Mouse (Mus musculus) cerebellum, adult 2 months (tissue): ENCODE results near the gene Sorcs1. TPM values are rescaled to one million over a fixed set of nuclear protein-coding genes. Genes with fewer than 3 reads are reported as not detected.

ENCODE experiments used
- DNase-seq, 2 experiments: peaks; one replicate each; pipeline ENCODE4 v3.0.0; 2021
- H3K27ac ChIP-seq: fragments of 200-500 bp; 2 replicates; pipeline ENCODE4 v1.5.1; 2012; ENCODE audit warnings: low read length, control low read depth, inconsistent platforms; ENCODE audit not compliant: insufficient read depth
- H3K27me3 ChIP-seq: fragments of 200-500 bp; 2 replicates; pipeline ENCODE4 v1.6.1; 2012; ENCODE audit warnings: inconsistent platforms, mild to moderate bottlenecking, low read length, moderate library complexity; ENCODE audit not compliant: control insufficient read depth, insufficient read depth
- H3K4me1 ChIP-seq: fragments of 200-500 bp; 2 replicates; pipeline ENCODE4 v1.6.1; 2011; ENCODE audit warnings: low read length; ENCODE audit not compliant: control insufficient read depth, insufficient read depth
- H3K4me3 ChIP-seq: fragments of 200-500 bp; replicated peaks from 2 replicates; pipeline ENCODE3; 2011; ENCODE audit warnings: mild to moderate bottlenecking, low read depth, low read length, control low read depth; ENCODE audit not compliant: insufficient read depth
- CTCF ChIP-seq: fragments of 200-500 bp; IDR thresholded peaks from 2 replicates; pipeline ENCODE4 v1.5.1; 2011; ENCODE audit warnings: low read depth, mild to moderate bottlenecking, control low read depth, low read length, moderate library complexity, borderline replicate concordance; ENCODE audit not compliant: insufficient read depth
- POLR2A ChIP-seq: fragments of 200-500 bp; IDR thresholded peaks from 2 replicates; pipeline ENCODE4 v1.6.1; 2011; ENCODE audit warnings: low read length, control low read depth, borderline replicate concordance; ENCODE audit not compliant: insufficient read depth
- WGBS: fragments of 180-500 bp; shearing (Covaris S2); methylation state at CpG from one replicate; pipeline ENCODE4 v1.1.7; 2018; 5-methylcytosine and 5-hydroxymethylcytosine counted together
- polyA plus RNA-seq: library from polyadenylated mRNA; depleted of rRNA; stranded (reverse); fragments of >200 nt; gene quantifications from 2 replicates; pipeline ENCODE4 v1.2.3, GENCODE M21; 2012

Sorcs1 gene
- polyA plus RNA-seq, 1 experiment: 11.0 TPM

- Histone ChIP-seq H3K4me1 (no peaks in the 10 kb centered on the region), H3K27me3 (no peaks in the 10 kb centered on the region), H3K27ac (no peak overlapping the region), H3K4me3 (no peak overlapping the region)
- TF ChIP-seq POLR2A (no peak), CTCF (no peak)
- no peak for DNase-seq
- WGBS: 84% methylated on average over 3 of the region's 3 CpGs
Measured at GRCm38 (mm10) chr19:50527835-50528234, 150.6 kb downstream of the Sorcs1 start.

DNA sequence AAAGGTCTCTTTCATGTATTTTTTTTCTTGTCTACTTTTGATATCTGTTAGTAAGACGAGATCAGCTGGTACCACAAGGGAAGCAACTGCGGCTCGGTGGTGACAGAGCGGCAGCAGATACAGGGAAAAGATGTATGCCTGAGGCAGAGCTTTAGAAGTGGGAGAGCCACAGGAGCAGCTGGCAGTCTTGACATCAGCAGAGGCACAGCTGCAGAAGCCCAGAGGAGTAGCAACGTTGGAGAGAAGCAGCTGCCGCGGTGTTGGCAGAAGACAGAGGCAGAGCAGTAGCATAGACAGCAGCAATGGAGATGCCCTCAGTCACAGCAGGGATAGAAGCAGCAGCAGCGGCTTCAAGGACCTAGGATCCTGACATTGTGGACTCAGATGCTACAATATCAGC, 152.4 kb downstream of the Sorcs1 start:
- WGBS: 74% methylated on average over 8 of the region's 8 CpGs
- no peak overlapping the region for H3K4me3 ChIP-seq
- H3K27ac ChIP-seq: no peak overlapping the region
- no peaks in the 10 kb centered on the region for H3K27me3 ChIP-seq
- no peak for DNase-seq
- H3K4me1 ChIP-seq: no peaks in the 10 kb centered on the region
- TF ChIP-seq POLR2A (no peak), CTCF (no peak)

- no peaks in the 10 kb centered on the region for H3K4me1 ChIP-seq
- no peak for TF ChIP-seq CTCF
- TF ChIP-seq POLR2A: no peak
Measured at GRCm38 (mm10) chr19:50521943-50522342, 156.5 kb downstream of the Sorcs1 start.

GRCm38 (mm10) chr19:50515059-50515673, 163.3 kb downstream of the Sorcs1 start:
- no peak for DNase-seq
- WGBS: 50% methylated on average over 10 of the region's 10 CpGs
- TF ChIP-seq CTCF (no peak), POLR2A (no peak)

More at GRCm38 (mm10) chr19:50521943-50522342, 156.5 kb downstream of the Sorcs1 start:
- DNase-seq: no peak
- WGBS: 62% methylated on average over 4 of the region's 4 CpGs
- Histone ChIP-seq H3K4me3 (no peak overlapping the region), H3K27me3 (no peaks in the 10 kb centered on the region), H3K27ac (no peak overlapping the region)

DNA sequence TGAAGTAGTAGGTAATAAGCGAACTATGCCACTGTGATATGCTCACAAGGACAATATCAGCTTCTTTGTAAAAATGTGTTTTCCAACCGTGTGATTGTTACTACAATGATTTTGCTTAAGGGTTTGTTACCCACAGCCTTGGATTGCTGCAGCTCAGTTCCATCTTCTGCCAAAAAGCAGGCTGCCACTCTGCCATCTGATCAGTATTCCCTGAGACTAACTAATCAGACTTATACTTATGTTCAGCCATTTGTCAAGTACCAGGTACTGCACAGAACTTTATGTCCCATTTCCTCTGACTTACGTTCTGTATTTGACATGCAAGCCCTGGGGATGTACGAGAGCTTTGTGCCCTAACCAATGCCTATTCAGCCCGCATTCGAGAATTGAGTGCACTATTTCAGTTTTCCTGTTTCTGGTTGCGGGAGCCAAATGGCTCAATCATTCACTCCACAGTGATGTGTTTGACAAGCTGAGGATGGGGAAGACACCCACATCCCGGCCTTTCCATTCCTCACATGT, 164.1 kb downstream of the Sorcs1 start:
- no peaks in the 10 kb centered on the region for H3K27me3 ChIP-seq
- H3K27ac ChIP-seq: no peak overlapping the region
- no peaks in the 10 kb centered on the region for H3K4me1 ChIP-seq
- H3K4me3 ChIP-seq: no peak overlapping the region
- TF ChIP-seq CTCF (no peak), POLR2A (no peak)
- no peak for DNase-seq
- 59% methylated on average over 8 of the region's 8 CpGs for WGBS

More at GRCm38 (mm10) chr19:50515059-50515673, 163.3 kb downstream of the Sorcs1 start:
- no peaks in the 10 kb centered on the region for H3K4me1 ChIP-seq
- H3K27me3 ChIP-seq: no peaks in the 10 kb centered on the region
- H3K27ac ChIP-seq: no peak overlapping the region
- H3K4me3 ChIP-seq: no peak overlapping the region

DNA sequence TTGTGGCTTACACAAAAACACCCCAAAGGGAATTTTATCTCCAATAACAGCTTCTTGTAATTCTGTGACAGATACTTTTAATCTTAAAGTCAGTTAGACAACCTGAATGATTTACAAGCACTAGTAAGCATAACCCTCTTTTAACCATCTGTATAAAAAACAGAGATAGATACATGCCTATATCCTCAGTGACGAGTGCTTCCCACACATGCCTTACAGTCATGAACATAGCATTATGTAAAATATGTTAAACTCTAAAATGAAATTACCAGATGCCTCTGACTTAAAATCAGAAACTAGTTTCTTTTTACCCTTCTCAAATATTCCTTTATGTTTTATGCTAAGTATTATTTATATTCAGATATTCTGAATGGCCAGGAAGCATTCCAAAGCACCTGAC, 175.6 kb downstream of the Sorcs1 start:
- H3K4me1 ChIP-seq: no peaks in the 10 kb centered on the region
- no peaks in the 10 kb centered on the region for H3K27me3 ChIP-seq
- no peak overlapping the region for H3K4me3 ChIP-seq
- WGBS: 95% methylated on average over 1 of the region's 1 CpGs
- no peak overlapping the region for H3K27ac ChIP-seq
- no peak for DNase-seq
- no peak for TF ChIP-seq CTCF
- no peak for TF ChIP-seq POLR2A

GRCm38 (mm10) chr19:50491121-50491520, 187.3 kb downstream of the Sorcs1 start:
- H3K27me3 ChIP-seq: no peaks in the 10 kb centered on the region; the same call in 1 of the 2 replicates
- 95% methylated on average over 3 of the region's 3 CpGs for WGBS
- no peak for DNase-seq
- no peak for TF ChIP-seq POLR2A
- TF ChIP-seq CTCF: no peak
- H3K4me1 ChIP-seq: no peaks in the 10 kb centered on the region
- no peak overlapping the region for H3K27ac ChIP-seq
- H3K4me3 ChIP-seq: no peak overlapping the region

DNA sequence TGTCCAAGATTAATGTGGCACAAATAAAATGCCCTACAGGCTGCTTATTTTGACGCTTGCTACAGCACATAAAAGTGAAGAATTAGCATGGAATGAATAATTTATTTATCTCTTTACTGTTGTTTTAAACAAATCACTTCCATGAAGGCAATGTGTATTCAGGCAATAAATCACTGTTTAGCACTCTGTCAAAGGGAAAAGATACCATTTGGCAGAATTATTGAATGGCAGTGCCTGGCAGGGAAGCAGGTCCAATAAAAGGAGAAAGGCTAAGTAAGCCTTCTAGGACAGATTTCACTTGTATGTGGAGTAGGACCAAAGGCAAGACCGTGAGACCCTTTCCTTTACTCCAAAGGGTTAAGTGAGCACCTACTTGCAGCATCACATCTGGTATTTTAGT, 187.7 kb downstream of the Sorcs1 start:
- WGBS: 80% methylated on average over 2 of the region's 2 CpGs

More for the DNA sequence above, 187.7 kb downstream of the Sorcs1 start:
- DNase-seq: no peak
- H3K27ac ChIP-seq: no peak overlapping the region
- no peak overlapping the region for H3K4me3 ChIP-seq
- TF ChIP-seq CTCF (no peak), POLR2A (no peak)
- no peaks in the 10 kb centered on the region; the same call in 1 of the 2 replicates for H3K27me3 ChIP-seq
- no peaks in the 10 kb centered on the region for H3K4me1 ChIP-seq
